Mouse (Mus musculus) heart, postnatal 0 days (tissue): ENCODE data around the gene Snrk. TPM values are rescaled to one million over a fixed set of nuclear protein-coding genes. Genes with fewer than 3 reads are reported as not detected.

Experiments
- ATAC-seq: fragments of 200-750 bp; cut with Nextera tagmentation; 2 replicates; pipeline ENCODE4 v1.8.0; 2017; ENCODE audit warnings: low read depth, moderate number of reproducible peaks, moderate library complexity; ENCODE audit not compliant: insufficient read depth
- DNase-seq: peaks from one replicate; pipeline ENCODE4 v3.0.0-alpha.2; 2016; ENCODE audit warnings: low spot score
- H3K27ac ChIP-seq: fragments of 300-500 bp; sonication (generic); 2 replicates; pipeline ENCODE4 v1.5.1; 2014; ENCODE audit warnings: low read depth, mild to moderate bottlenecking
- H3K27me3 ChIP-seq: fragments of 300-500 bp; sonication (generic); 2 replicates; pipeline ENCODE4 v1.6.1; 2014; ENCODE audit warnings: low read length, mixed read lengths; ENCODE audit not compliant: control insufficient read depth, insufficient read depth
- H3K36me3 ChIP-seq: fragments of 300-500 bp; sonication (generic); replicated peaks from 2 replicates; pipeline ENCODE4 v1.6.1; 2014; ENCODE audit warnings: low read length, mixed read lengths; ENCODE audit not compliant: control insufficient read depth, insufficient read depth
- H3K4me1 ChIP-seq: fragments of 300-500 bp; sonication (generic); 2 replicates; pipeline ENCODE4 v1.6.1; 2014; ENCODE audit warnings: antibody characterized with exemption; ENCODE audit not compliant: control insufficient read depth, insufficient read depth
- H3K4me2 ChIP-seq: fragments of 300-500 bp; sonication (generic); 2 replicates; pipeline ENCODE4 v1.6.1; 2014; ENCODE audit warnings: low read depth, mild to moderate bottlenecking, low read length, moderate library complexity
- H3K4me3 ChIP-seq: fragments of 300-500 bp; sonication (generic); 2 replicates; pipeline ENCODE4 v1.5.1; 2014; ENCODE audit warnings: low read depth, low read length
- H3K9ac ChIP-seq: fragments of 300-500 bp; sonication (generic); replicated peaks from 2 replicates; pipeline ENCODE4 v1.6.1; 2014; ENCODE audit warnings: low read depth, low read length, mixed read lengths
- H3K9me3 ChIP-seq: fragments of 300-500 bp; sonication (generic); replicated peaks from 2 replicates; pipeline ENCODE4 v1.6.1; 2016; ENCODE audit warnings: low read length; ENCODE audit not compliant: control insufficient read depth
- CTCF ChIP-seq: IDR thresholded peaks from 2 replicates; pipeline ENCODE4 v1.5.1; 2016; ENCODE audit warnings: antibody characterized with exemption, control low read depth, low read depth
- EP300 ChIP-seq: IDR thresholded peaks from 2 replicates; pipeline ENCODE4 v1.6.1; 2016; ENCODE audit warnings: antibody characterized with exemption, low read depth
- WGBS: fragments of 180-500 bp; shearing (Covaris S2); extraction: QIAGEN DNeasy Blood & Tissue Kit; methylation state at CpG from one replicate; pipeline ENCODE4 v1.1.7; 2014; 5-methylcytosine and 5-hydroxymethylcytosine counted together
- polyA plus RNA-seq: library from polyadenylated mRNA; unstranded; fragments of >200 nt; fragmentation: Nextera tagmentation; extraction: Ambion mirVana; gene quantifications from 2 replicates; pipeline ENCODE4 v1.2.1, GENCODE M21; 2015
- total RNA-seq: library from RNA; depleted of rRNA; stranded (reverse); fragments of >200 nt; gene quantifications from 2 replicates; pipeline ENCODE4 v1.2.3, GENCODE M21; 2014; ENCODE audit warnings: low replicate concordance

Gene Snrk
- total and polyA plus RNA-seq, 2 experiments from 2014 or later, result 39.5 to 60.4 TPM

DNA sequence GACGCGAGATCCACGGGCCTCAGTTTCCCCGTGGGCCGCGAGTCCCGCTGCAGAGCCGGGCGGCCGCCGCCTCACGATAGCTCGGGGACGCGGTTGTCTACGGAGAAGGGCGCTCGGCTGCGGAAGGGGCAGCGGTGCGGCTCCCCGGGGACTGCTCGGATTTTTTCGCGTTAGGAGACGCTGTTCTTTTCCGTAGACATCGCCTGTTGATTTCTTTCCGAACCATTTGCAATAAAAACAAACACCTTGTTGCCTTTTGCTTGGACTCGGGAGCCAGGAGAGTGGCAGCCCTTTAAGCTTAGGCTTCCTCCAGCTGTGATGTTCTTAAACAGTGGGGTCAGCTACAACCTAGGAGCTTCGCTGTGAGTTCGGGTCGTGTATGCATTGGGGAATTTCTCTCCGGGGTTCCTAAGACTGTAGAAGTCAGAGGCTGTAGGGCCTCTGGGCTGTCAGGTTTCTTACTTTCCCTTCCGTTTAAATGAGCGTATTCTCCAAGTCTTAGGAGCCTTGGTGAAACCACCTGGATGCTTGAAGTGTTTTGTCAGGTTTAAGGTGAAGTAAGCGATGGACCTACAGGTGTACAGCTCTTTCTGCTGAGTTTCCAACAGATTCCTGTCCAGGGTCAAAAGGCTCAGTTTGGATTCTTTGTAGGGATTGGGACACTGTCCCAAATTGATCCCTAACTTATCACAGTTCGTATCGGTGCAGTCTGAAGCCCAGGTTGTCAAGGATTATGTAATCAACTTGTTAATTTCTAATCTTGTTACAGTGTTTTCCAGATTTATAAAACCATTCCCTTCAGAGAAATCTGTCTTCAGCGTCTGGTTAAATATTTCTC lies 845 bp downstream of the Snrk start:
- Histone ChIP-seq H3K27ac (peak overlapping the region; percentile 94), H3K9me3 (no peaks in the 10 kb centered on the region), H3K27me3 (no peaks in the 10 kb centered on the region), H3K4me1 (peaks cover 21% of the 10 kb centered on the region), H3K9ac (peak overlapping the region; percentile 99), H3K4me3 (peak overlapping the region; percentile 90), H3K4me2 (peak overlapping the region; percentile 81), H3K36me3 (no peaks in the 10 kb centered on the region)
- peak; percentile 28 for ATAC-seq
- no peak for TF ChIP-seq CTCF
- TF ChIP-seq EP300, result no peak
- 6% methylated on average over 33 of the region's 40 CpGs for WGBS
- no peak for DNase-seq

DNA sequence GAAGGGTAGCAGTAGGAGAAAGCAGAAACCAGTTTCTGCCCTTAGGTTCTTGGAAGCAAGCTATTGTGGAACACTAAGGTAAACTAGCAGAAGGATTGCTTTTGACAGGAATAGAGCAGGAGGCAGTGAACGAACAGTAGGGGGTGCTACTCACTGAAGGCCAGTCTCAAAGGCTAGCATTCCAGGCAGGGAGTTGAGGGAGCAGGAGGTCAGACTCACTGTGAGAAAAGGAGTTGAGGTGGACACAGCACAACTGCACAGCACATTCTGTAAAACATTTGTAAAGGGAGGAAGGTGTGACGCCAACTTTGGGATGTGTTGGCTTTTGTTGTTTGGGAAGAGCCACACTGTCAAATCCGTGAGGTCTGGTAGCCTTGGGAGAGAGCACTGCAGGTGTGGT lies 3.0 kb downstream of the Snrk start:
- H3K27me3 ChIP-seq, result no peaks in the 10 kb centered on the region
- peaks cover 29% of the 10 kb centered on the region for H3K4me1 ChIP-seq
- H3K4me2 ChIP-seq, result peak overlapping the region; percentile 81
- H3K9me3 ChIP-seq, result no peaks in the 10 kb centered on the region
- no peak; the same call in 1 of the 2 replicates for TF ChIP-seq EP300
- peak; percentile 86 for TF ChIP-seq CTCF
- WGBS, result 45% methylated on average over 3 of the region's 3 CpGs
- no peaks in the 10 kb centered on the region for H3K36me3 ChIP-seq
- H3K4me3 ChIP-seq, result 0 out of 2 replicates have a peak overlapping the region, but pooled peaks have one; percentile 90
- DNase-seq (peak; percentile 80), ATAC-seq (peak; percentile 52; the same call in 1 of the 2 replicates)
- peak overlapping the region; percentile 18 for H3K27ac ChIP-seq
- no peak overlapping the region for H3K9ac ChIP-seq

DNA sequence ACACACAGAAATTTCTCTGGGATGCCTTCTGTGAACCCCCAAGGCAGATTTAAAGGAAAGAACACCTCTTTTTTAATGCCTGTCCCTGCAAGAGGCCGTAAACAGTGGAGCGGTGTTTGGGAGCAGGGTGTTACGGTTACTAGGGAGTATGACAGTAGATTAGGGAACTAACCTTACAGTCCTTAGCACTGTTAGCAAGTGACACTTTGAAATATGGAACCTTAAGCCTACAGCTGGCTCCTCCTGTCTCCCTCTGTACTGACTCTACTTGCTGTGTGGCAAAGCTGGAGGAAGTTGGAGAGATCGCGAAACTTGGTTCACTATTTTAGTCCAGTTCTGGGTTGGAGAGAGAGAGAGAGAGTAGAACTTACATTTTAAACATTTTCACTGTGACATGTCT lies 5.0 kb downstream of the Snrk start:
- 76% methylated on average over 5 of the region's 5 CpGs for WGBS
- Histone ChIP-seq H3K9ac (0 out of 2 replicates have a peak overlapping the region, but pooled peaks have one; percentile 23), H3K27me3 (no peaks in the 10 kb centered on the region), H3K36me3 (no peaks in the 10 kb centered on the region), H3K27ac (peak overlapping the region; percentile 55), H3K9me3 (no peaks in the 10 kb centered on the region), H3K4me3 (no peak overlapping the region), H3K4me1 (peaks cover 32% of the 10 kb centered on the region), H3K4me2 (peak overlapping the region; percentile 7; the same call in 1 of the 2 replicates)
- TF ChIP-seq EP300 (no peak), CTCF (no peak)
- DNase-seq, result no peak
- no peak for ATAC-seq

DNA sequence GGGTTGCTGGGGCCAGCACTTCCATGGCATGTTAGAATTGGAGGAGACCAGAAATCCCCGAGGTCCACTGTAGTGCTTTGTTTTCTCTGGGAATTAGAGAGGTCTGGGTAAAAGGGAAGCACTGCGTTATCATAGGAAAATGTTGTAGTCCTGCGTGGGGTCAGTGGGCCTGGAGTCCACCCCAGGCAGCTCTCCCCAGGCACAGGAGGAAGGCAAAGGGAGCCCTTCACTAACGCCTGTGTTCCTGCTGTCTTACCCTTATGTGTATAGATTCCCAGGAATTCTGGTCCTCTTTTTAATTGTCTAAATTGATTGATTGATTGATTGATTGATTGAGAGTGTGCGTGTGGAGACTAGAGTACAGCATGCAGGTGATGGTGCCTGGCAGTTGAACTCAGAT lies 6.1 kb downstream of the Snrk start:
- Histone ChIP-seq H3K4me2 (peak overlapping the region; percentile 7), H3K4me1 (peaks cover 36% of the 10 kb centered on the region), H3K27ac (no peak overlapping the region), H3K4me3 (no peak overlapping the region), H3K27me3 (no peaks in the 10 kb centered on the region), H3K9ac (no peak overlapping the region), H3K9me3 (no peaks in the 10 kb centered on the region), H3K36me3 (no peaks in the 10 kb centered on the region)
- TF ChIP-seq CTCF, result no peak
- TF ChIP-seq EP300, result no peak
- no peak for DNase-seq
- ATAC-seq, result no peak
- WGBS, result 65% methylated on average over 5 of the region's 5 CpGs

DNA sequence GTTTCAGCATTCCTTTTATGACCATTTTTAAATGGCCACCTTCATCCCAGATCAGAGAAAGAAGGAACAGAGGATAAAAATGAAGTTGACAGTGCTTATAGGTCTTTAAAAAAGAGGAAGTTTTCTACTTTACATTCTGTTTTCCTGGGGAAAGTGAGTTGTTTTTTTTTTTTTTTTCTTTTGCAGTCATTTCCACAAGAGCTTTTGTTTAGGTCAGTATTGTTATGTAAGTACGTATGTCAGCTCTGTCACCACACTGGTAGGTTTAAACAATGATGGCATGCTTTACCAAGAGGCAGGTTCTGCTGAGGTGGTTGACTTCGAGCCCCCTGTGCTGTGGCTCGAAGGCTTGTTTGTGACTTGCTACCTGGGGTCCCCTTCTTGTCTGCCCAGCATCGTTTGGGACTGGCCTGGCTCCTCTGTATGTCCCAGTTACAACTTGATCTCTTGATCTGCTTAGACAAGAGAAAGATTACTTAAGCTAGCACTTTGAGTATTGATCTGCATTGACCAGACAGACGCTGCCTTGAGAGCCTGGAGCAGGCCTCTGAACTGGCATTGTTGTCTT lies 8.7 kb downstream of the Snrk start:
- TF ChIP-seq CTCF, result no peak
- TF ChIP-seq EP300, result no peak
- Histone ChIP-seq H3K4me1 (peaks cover 31% of the 10 kb centered on the region), H3K36me3 (no peaks in the 10 kb centered on the region), H3K4me3 (no peak overlapping the region), H3K27ac (no peak overlapping the region), H3K27me3 (no peaks in the 10 kb centered on the region), H3K4me2 (no peak overlapping the region), H3K9ac (no peak overlapping the region), H3K9me3 (no peaks in the 10 kb centered on the region)
- DNase-seq (no peak), ATAC-seq (no peak)
- 67% methylated on average over 5 of the region's 5 CpGs for WGBS
